Mouse (Mus musculus) erythroblast, embryonic 14.5 days (primary cell): ENCODE measurements around the gene Arhgap35. TPM values are rescaled to one million over a fixed set of nuclear protein-coding genes. Genes with fewer than 3 reads are reported as not detected.
"Not testable (repeated sequence)": the region's sequence is repeated elsewhere in the genome, so short reads cannot be mapped to it uniquely, and the experiment has no call there.

Source experiments
- H3K27me3 ChIP-seq: 2 replicates; pipeline ENCODE4 v1.6.1; 2012; ENCODE audit warnings: inconsistent platforms; ENCODE audit not compliant: control insufficient read depth
- H3K36me3 ChIP-seq: 2 replicates; pipeline ENCODE4 v1.6.1; 2012; ENCODE audit warnings: mild to moderate bottlenecking, inconsistent platforms; ENCODE audit not compliant: control insufficient read depth
- H3K4me1 ChIP-seq: 2 replicates; pipeline ENCODE4 v1.6.1; 2012; ENCODE audit warnings: inconsistent platforms; ENCODE audit not compliant: control insufficient read depth
- H3K4me3 ChIP-seq: replicated peaks from 2 replicates; pipeline ENCODE3; 2012; ENCODE audit warnings: moderate library complexity, mild to moderate bottlenecking, inconsistent platforms
- H3K9me3 ChIP-seq: 2 replicates; pipeline ENCODE4 v1.6.1; 2012; ENCODE audit warnings: low read length, inconsistent platforms, mixed read lengths; ENCODE audit not compliant: control insufficient read depth
- GATA1 ChIP-seq: IDR thresholded peaks from 2 replicates; pipeline ENCODE4 v1.6.1; 2012; ENCODE audit warnings: low read length, inconsistent platforms, mixed read lengths
- TAL1 ChIP-seq: IDR thresholded peaks from 3 replicates; pipeline ENCODE4 v1.6.1; 2012; ENCODE audit warnings: low read length, inconsistent platforms, mixed read lengths
- polyA plus RNA-seq: library from polyadenylated mRNA; stranded (reverse); fragments of >175 nt; gene quantifications from 2 replicates; pipeline ENCODE4 v1.2.3, GENCODE M21; 2012

The Arhgap35 gene
- polyA plus RNA-seq = 0.04 and 0.06 TPM in 2 replicates

DNA sequence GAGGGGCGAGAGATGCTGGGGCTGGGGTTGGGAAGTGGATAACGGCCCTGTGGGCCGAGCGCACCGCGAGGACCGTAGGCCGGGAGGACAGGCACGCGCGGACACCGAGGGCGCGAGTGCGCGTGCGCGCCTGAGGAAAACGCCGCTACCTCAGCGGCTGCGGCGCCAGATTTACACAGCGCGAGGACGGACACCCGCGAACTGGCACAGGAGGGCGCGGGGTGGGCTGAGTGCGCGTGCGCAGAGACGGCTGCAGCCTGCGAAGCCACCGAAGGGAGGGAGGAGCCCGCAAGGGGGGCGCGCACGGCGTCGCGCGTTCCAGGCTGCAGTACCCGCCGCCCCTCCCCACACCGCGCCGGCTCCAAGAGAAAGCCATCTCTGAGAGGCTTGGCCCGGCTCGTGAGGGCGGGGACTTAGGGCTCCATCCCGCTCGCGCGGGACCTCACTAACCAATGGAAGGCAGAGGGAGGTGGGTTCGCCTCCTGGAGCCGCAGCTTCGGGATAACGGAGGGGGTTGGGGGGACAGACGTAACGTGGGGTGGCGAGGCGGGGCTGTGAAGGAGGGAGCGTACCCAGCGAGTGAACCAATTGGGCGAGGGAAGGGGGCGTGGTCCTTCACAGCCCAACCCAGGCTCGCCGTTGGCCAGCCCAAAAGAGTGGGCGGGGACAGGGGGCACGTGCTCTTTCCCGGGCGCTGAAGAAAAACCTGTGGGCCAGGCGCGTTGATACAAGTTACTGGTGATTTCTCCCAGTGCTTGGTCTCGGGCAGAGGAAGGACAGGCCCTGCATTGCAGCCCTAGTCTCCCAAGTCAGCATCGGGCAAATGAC, at the start of gene Arhgap35:
Arhgap35 (minus strand) TSS at position 106 of the 828 bp plus-strand sequence.
- no peaks in the 10 kb centered on the region; the same call in 1 of the 2 replicates for H3K9me3 ChIP-seq
- TF ChIP-seq GATA1 = no peak
- TF ChIP-seq TAL1 = no peak
- peak within 1 kb of the TSS; percentile 68 for H3K4me3 ChIP-seq
- H3K4me1 ChIP-seq = peaks cover 28% of the 10 kb centered on the region
- no peaks in the 10 kb centered on the region for H3K36me3 ChIP-seq
- peaks cover 52% of the 10 kb centered on the region for H3K27me3 ChIP-seq

DNA sequence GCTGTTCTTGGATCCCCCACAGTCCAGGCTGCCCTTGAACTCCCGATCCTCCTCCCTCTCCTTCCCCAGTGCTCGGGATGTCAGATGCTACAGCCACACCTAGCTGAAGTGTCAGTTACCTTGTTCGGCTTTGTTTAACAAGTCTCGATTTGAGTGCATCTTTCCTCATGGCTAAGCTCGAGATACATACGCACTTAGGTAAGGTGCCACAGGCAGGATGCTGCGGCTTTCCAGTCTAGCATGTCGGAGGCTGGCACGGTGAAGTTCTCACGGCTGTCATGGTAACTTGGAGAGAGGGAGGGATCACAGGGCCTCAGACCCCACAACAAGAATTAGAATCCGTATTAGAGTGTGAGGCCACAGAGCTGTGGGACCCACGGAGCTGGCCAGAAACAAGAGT, 29.5 kb upstream of the Arhgap35 start:
- Histone ChIP-seq H3K4me1 (no peaks in the 10 kb centered on the region), H3K4me3 (no peak overlapping the region), H3K27me3 (no peaks in the 10 kb centered on the region), H3K36me3 (no peaks in the 10 kb centered on the region), H3K9me3 (no peaks in the 10 kb centered on the region)
- no peak for TF ChIP-seq TAL1

DNA sequence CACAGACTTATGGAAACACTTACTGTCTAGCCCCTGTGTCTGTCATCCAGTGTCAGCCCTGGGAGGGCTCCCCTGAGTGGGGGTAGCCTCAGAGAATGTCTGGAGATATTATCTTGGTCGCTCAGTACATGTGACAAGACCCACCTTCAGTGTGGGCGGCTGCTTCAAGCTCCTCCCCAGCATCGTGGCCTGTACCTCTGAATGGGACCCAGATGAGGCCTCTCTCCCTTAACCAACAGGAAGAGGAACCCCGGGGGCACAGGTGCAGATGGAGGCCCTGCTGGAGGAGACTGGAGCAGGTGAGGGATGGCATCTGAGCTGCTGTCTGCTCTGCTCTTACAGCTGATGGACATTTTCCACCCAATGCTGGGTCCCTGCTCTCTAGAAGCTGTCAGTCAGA, 28.3 kb upstream of the Arhgap35 start:
- not testable (repeated sequence) for H3K36me3 ChIP-seq, H3K4me3 ChIP-seq, H3K27me3 ChIP-seq, H3K4me1 ChIP-seq, H3K9me3 ChIP-seq

DNA sequence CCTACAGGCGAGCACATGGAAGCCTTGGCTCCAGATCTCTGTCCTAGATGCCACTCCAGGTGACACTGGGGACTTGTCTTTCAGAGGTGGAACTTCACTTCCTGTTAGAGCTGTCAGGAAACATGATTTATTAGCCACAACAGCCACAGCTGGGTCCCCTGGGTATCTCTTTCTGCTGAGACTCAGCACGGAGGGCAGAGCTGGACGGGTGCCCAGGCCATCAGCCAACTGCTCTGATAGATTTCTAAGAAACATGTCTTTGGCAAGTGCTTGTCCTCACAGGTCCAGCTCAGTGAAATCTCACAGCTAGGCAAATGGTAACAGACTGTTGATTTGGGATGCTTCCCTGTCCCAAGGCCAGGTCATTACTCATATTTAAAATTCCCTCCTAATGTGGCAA, 24.2 kb upstream of the Arhgap35 start:
- Histone ChIP-seq H3K36me3 (no peaks in the 10 kb centered on the region), H3K4me3 (no peak overlapping the region), H3K9me3 (no peaks in the 10 kb centered on the region), H3K4me1 (no peaks in the 10 kb centered on the region), H3K27me3 (no peaks in the 10 kb centered on the region)
- no peak for TF ChIP-seq GATA1

DNA sequence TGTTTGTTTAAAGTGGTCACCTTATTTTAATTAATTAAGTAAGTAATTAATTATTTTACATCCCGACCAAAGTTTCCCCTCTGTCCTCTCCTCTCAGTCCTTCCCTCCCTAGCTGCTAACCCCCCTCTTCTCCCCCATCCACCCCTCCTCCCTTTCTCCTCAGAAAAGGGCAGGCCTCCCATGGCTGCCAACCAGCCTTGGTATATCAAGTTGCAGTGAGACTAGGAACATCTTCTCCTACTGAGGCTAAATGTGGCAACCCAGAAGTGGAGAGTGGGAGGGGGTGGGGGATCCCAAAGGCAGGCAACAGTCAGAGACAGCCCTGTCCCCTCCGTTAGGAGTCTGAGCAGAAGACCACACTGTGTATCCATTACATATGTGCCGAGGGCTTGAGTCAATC, 20.3 kb upstream of the Arhgap35 start:
- no peak overlapping the region for H3K4me3 ChIP-seq
- no peak for TF ChIP-seq TAL1
- TF ChIP-seq GATA1 = no peak
- no peaks in the 10 kb centered on the region for H3K9me3 ChIP-seq
- H3K27me3 ChIP-seq = no peaks in the 10 kb centered on the region
- H3K4me1 ChIP-seq = no peaks in the 10 kb centered on the region
- no peaks in the 10 kb centered on the region for H3K36me3 ChIP-seq

DNA sequence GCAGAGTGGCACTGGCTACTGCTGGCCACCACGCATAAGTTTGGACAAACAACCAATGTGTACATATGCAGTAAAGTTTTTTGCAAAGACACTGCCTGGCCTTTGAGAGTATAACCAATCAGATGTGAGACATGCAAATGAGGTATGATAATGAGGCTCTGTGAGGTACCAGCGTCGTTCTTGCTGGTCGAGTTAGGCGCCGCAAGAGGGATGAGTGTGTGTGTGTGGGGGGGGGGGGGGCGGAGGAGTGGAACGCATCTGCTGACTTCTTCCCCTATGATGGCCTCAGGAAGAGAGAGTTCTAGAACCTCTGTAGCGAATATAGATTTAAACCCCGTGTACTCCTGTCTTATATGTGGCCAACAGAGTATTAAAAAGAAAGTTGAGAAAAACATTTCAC, 19.1 kb upstream of the Arhgap35 start:
- H3K4me1 ChIP-seq, H3K9me3 ChIP-seq, H3K36me3 ChIP-seq, H3K4me3 ChIP-seq, H3K27me3 ChIP-seq: not testable (repeated sequence)

DNA sequence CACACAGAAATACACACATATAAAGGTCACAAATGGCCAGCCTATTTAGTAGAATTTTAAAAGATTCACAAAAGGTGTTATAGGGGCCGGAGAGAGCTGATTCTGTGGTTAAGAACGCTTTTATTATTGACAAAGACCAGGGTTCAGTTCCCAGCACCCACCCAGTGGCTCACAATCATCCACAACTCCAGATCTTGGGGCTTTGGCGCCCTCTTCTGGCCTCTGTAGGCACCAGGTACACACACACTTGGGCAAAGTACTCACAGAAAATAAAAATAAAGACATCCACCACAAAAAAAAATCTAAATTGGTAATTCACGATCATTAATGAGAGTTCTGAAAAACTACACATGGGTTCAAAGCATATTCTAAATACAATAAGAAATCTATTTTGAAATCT, 17.1 kb upstream of the Arhgap35 start:
- no peaks in the 10 kb centered on the region for H3K36me3 ChIP-seq
- no peak for TF ChIP-seq GATA1
- no peak for TF ChIP-seq TAL1
- no peaks in the 10 kb centered on the region for H3K27me3 ChIP-seq
- H3K9me3 ChIP-seq = no peaks in the 10 kb centered on the region
- no peak overlapping the region for H3K4me3 ChIP-seq
- no peaks in the 10 kb centered on the region; the same call in 1 of the 2 replicates for H3K4me1 ChIP-seq

DNA sequence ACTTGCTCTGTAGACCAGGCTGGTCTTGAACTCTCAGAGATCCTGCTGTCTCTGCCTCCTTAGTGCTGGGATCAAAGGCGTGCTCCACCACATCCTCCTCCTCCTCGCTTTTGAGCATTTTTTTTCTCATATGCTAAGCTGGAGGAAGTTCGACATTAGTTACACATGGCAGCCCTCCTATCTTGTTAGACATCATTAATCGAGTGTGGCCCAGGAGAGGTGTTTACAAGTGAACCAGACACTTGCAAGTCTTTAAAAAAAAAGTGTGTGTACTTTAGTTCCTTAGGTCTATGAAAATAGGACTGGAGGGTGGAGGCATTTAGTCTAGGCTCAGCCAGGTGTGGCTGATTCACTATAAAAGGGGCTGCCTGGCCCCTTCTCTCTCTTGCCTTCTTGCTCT, 16.2 kb upstream of the Arhgap35 start:
- no peak for TF ChIP-seq GATA1
- no peak for TF ChIP-seq TAL1
- Histone ChIP-seq H3K9me3 (no peaks in the 10 kb centered on the region), H3K36me3 (no peaks in the 10 kb centered on the region), H3K4me3 (no peak overlapping the region), H3K4me1 (no peaks in the 10 kb centered on the region; the same call in 1 of the 2 replicates), H3K27me3 (no peaks in the 10 kb centered on the region)

DNA sequence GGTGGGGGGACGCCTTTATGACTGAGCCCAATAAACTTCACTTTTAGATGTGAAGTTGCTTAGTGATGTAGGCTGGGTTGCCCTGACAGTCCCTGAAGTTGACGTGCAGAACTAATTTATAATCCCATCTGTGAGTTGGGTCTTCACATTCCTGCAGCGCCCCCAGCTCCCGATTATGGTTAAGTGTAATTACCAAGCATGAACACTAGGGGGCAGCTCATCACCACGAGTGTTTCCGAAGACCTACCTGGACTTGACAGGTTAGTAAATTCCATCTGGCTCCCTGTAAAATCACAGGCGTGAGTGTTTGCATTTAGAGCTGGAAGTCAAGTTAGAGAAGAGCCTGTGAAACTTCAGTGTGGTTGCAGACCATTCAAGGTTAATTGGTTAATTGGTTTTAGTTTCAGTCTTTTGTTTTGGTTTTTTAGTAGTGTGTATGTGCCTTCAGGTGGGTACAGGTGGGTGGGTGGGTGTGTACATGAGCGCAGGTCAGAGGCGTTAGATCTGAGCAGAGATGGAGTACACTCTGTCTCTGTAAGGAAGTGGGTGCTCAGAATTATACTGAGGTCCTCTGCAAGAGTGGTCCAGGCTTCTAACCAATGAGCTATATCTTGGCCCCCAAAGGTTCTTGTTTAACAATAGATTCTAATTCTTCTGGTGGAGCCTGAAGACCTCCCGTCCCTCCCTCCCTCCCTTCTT, 15.0 kb upstream of the Arhgap35 start:
- no peak overlapping the region for H3K4me3 ChIP-seq
- H3K4me1 ChIP-seq = no peaks in the 10 kb centered on the region; the same call in 1 of the 2 replicates
- no peaks in the 10 kb centered on the region for H3K27me3 ChIP-seq
- no peaks in the 10 kb centered on the region for H3K9me3 ChIP-seq
- no peaks in the 10 kb centered on the region for H3K36me3 ChIP-seq
- TF ChIP-seq TAL1 = no peak
- no peak for TF ChIP-seq GATA1
